Mouse (Mus musculus) lung, adult 2 months (tissue): ENCODE data around the gene Agl. TPM values are rescaled to one million over a fixed set of nuclear protein-coding genes. Genes with fewer than 3 reads are reported as not detected.
"Not testable (repeated sequence)": the region's sequence is repeated elsewhere in the genome, so short reads cannot be mapped to it uniquely, and the experiment has no call there.

ENCODE experiments used
- DNase-seq: peaks from one replicate; pipeline ENCODE4 v3.0.0; 2022
- H3K4me1 ChIP-seq: fragments of 200-500 bp; 2 replicates; pipeline ENCODE4 v1.6.1; 2011; ENCODE audit warnings: low read length; ENCODE audit not compliant: control insufficient read depth, insufficient read depth
- H3K4me3 ChIP-seq: fragments of 200-500 bp; replicated peaks from 2 replicates; pipeline ENCODE3; 2011; ENCODE audit warnings: low read depth, mild to moderate bottlenecking, control low read depth, low read length; ENCODE audit errors: extremely low read depth
- CTCF ChIP-seq: fragments of 200-500 bp; IDR thresholded peaks from 2 replicates; pipeline ENCODE4 v1.5.1; 2011; ENCODE audit warnings: mild to moderate bottlenecking, low read length, control low read depth; ENCODE audit not compliant: insufficient read depth
- POLR2A ChIP-seq: fragments of 200-500 bp; IDR thresholded peaks from 2 replicates; pipeline ENCODE4 v1.6.1; 2011; ENCODE audit warnings: low read depth, mild to moderate bottlenecking, control low read depth, low read length, borderline replicate concordance; ENCODE audit errors: extremely low read depth
- WGBS: fragments of 180-500 bp; shearing (Covaris S2); methylation state at CpG from one replicate; pipeline ENCODE4 v1.1.7; 2018; 5-methylcytosine and 5-hydroxymethylcytosine counted together
- polyA plus RNA-seq: library from polyadenylated mRNA; depleted of rRNA; stranded (reverse); fragments of >200 nt; gene quantifications from 2 replicates; pipeline ENCODE4 v1.2.3, GENCODE M21; 2012

The Agl gene
- polyA plus RNA-seq, 1 experiment = 9.2 TPM

- H3K4me3 ChIP-seq = no peak overlapping the region
- no peak for DNase-seq
- 62% methylated on average over 4 of the region's 4 CpGs for WGBS
- no peaks in the 10 kb centered on the region for H3K4me1 ChIP-seq
- TF ChIP-seq CTCF (no peak), POLR2A (no peak)
Measured at GRCm38 (mm10) chr3:116826471-116827215, 18.7 kb upstream of the Agl start.

GRCm38 (mm10) chr3:116817231-116817630 is 9.3 kb upstream of the Agl start:
- no peak for DNase-seq
- no peak for TF ChIP-seq CTCF
- no peak for TF ChIP-seq POLR2A
- 88% methylated on average over 7 of the region's 7 CpGs for WGBS
- no peaks in the 10 kb centered on the region for H3K4me1 ChIP-seq
- no peak overlapping the region for H3K4me3 ChIP-seq

GRCm38 (mm10) chr3:116816674-116817215 is 8.8 kb upstream of the Agl start:
- DNase-seq = no peak
- WGBS = 47% methylated on average over 3 of the region's 3 CpGs
- no peak for TF ChIP-seq CTCF
- no peak for TF ChIP-seq POLR2A
- Histone ChIP-seq H3K4me3 (no peak overlapping the region), H3K4me1 (no peaks in the 10 kb centered on the region)

GRCm38 (mm10) chr3:116815916-116816315 is 8.0 kb upstream of the Agl start:
- TF ChIP-seq POLR2A (no peak), CTCF (no peak)
- DNase-seq = no peak
- 85% methylated on average over 4 of the region's 4 CpGs for WGBS
- Histone ChIP-seq H3K4me3 (no peak overlapping the region), H3K4me1 (no peaks in the 10 kb centered on the region)

GRCm38 (mm10) chr3:116815305-116815797 is 7.4 kb upstream of the Agl start:
- Histone ChIP-seq H3K4me3 (no peak overlapping the region), H3K4me1 (no peaks in the 10 kb centered on the region)
- TF ChIP-seq POLR2A (no peak), CTCF (no peak)
- no peak for DNase-seq
- 73% methylated on average over 6 of the region's 6 CpGs for WGBS

GRCm38 (mm10) chr3:116812946-116813345 is 5.0 kb upstream of the Agl start:
- WGBS = 65% methylated on average over 2 of the region's 2 CpGs
- peaks cover 4% of the 10 kb centered on the region; the same call in 1 of the 2 replicates for H3K4me1 ChIP-seq
- no peak overlapping the region for H3K4me3 ChIP-seq
- no peak for TF ChIP-seq CTCF
- no peak for TF ChIP-seq POLR2A
- no peak for DNase-seq

GRCm38 (mm10) chr3:116810351-116810750 is 2.4 kb upstream of the Agl start:
- DNase-seq, H3K4me1 ChIP-seq, H3K4me3 ChIP-seq: not testable (repeated sequence)
- 89% methylated on average over 6 of the region's 6 CpGs for WGBS

GRCm38 (mm10) chr3:116809221-116809620 is 1.3 kb upstream of the Agl start:
- Histone ChIP-seq H3K4me3 (no peak overlapping the region), H3K4me1 (peaks cover 4% of the 10 kb centered on the region; the same call in 1 of the 2 replicates)
- 95% methylated on average over 6 of the region's 6 CpGs for WGBS
- no peak for TF ChIP-seq CTCF
- TF ChIP-seq POLR2A = no peak
- no peak for DNase-seq

GRCm38 (mm10) chr3:116808507-116809217 is 696 bp upstream of the Agl start:
- WGBS = 55% methylated on average over 10 of the region's 10 CpGs
- Histone ChIP-seq H3K4me1 (peaks cover 4% of the 10 kb centered on the region; the same call in 1 of the 2 replicates), H3K4me3 (peak overlapping the region; percentile 56)
- TF ChIP-seq POLR2A (no peak), CTCF (no peak)
- no peak for DNase-seq

- Histone ChIP-seq H3K4me3 (no peak overlapping the region), H3K4me1 (peaks cover 4% of the 10 kb centered on the region; the same call in 1 of the 2 replicates)
- WGBS = 90% methylated on average over 3 of the region's 3 CpGs
- TF ChIP-seq POLR2A (no peak), CTCF (no peak)
- no peak for DNase-seq
Measured at GRCm38 (mm10) chr3:116805866-116806265, 2.1 kb downstream of the Agl start.
